32 mouse cellular contexts compared by ENCODE assay signal in genomic region chr2:84812676-84813075, GRCm38 (mm10). TPM values are rescaled to one million over a fixed set of nuclear protein-coding genes. Genes with fewer than 3 reads are reported as not detected.
DNase-seq lines count a peak whose midpoint lies in the region; ATAC-seq and TF ChIP-seq lines count a peak whose summit lies in the region.
"Had no signal": no experiment of that assay in that cellular context is flagged by ENCODE, and none has a peak within 500 bp of the region (broad histone marks: within the 10 kb centered on the region; RNA-seq: fewer than 3 reads in every experiment).

No protein-coding gene starts in this region.

- peaks cover 17% of the 10 kb centered on the region for H3K36me3 ChIP-seq in heart, embryonic 13.5 days
- H3K36me3 ChIP-seq in ES-Bruce4 (ENCODE audit: control insufficient read depth, insufficient read depth, low read length, poor library complexity, severe bottlenecking), result no peaks in the 10 kb centered on the region
- peaks cover 37% of the 10 kb centered on the region for H3K36me3 ChIP-seq in liver, embryonic 12.5 days
- H3K36me3 ChIP-seq in hindbrain, postnatal 0 days (ENCODE audit: insufficient read depth, low read length), result no peaks in the 10 kb centered on the region
- H3K36me3 ChIP-seq: embryonic facial prominence, embryonic 15.5 days; lung, embryonic 15.5 days; neural tube, embryonic 13.5 days had no signal

- peaks cover 27% of the 10 kb centered on the region for H3K4me1 ChIP-seq in heart, embryonic 13.5 days
- H3K4me1 ChIP-seq in ES-Bruce4 (ENCODE audit: control insufficient read depth, insufficient read depth, low read length), result peaks cover 5% of the 10 kb centered on the region
- peaks cover 5% of the 10 kb centered on the region for H3K4me1 ChIP-seq in bone marrow, adult 2 months (ENCODE audit: control insufficient read depth, insufficient read depth, low read length)
- peaks cover 64% of the 10 kb centered on the region for H3K4me1 ChIP-seq in liver, embryonic 12.5 days
- no peaks in the 10 kb centered on the region for H3K4me1 ChIP-seq in hindbrain, postnatal 0 days (ENCODE audit: insufficient read depth, low read length)
- H3K4me1 ChIP-seq: neural tube, embryonic 13.5 days had no signal

- 74% methylated on average over 6 of the region's 6 CpGs for WGBS in heart, embryonic 13.5 days
- WGBS in bone marrow, adult 2 months, result 85% methylated on average over 6 of the region's 6 CpGs
- 70% methylated on average over 6 of the region's 6 CpGs for WGBS in liver, embryonic 12.5 days (ENCODE audit: insufficient replicate concordance)
- 80% methylated on average over 6 of the region's 6 CpGs for WGBS in hindbrain, postnatal 0 days

- peak; percentile 2 for TF ChIP-seq CTCF in ES-Bruce4 (IDR thresholded peaks at IDR 0.05; ENCODE audit: low read depth, low read length)
- TF ChIP-seq CTCF in bone marrow, adult 2 months (IDR thresholded peaks at IDR 0.05; ENCODE audit: control insufficient read depth, insufficient read depth, low read length), result no peak
- TF ChIP-seq CTCF in hindbrain, postnatal 0 days (IDR thresholded peaks at IDR 0.05; ENCODE audit: low read depth), result no peak

- H3K27me3 ChIP-seq in heart, embryonic 13.5 days (replicated peaks), result no peaks in the 10 kb centered on the region
- H3K27me3 ChIP-seq in ES-Bruce4 (ENCODE audit: control insufficient read depth, insufficient read depth, low read length, poor library complexity, severe bottlenecking), result no peaks in the 10 kb centered on the region
- H3K27me3 ChIP-seq in liver, embryonic 12.5 days (replicated peaks), result peaks cover 26% of the 10 kb centered on the region
- no peaks in the 10 kb centered on the region for H3K27me3 ChIP-seq in hindbrain, postnatal 0 days (ENCODE audit: insufficient read depth, low read length)
- H3K27me3 ChIP-seq: embryonic facial prominence, embryonic 15.5 days; lung, embryonic 15.5 days; neural tube, embryonic 13.5 days had no signal

- H3K4me3 ChIP-seq in heart, embryonic 13.5 days, result no peak overlapping the region
- no peak overlapping the region for H3K4me3 ChIP-seq in ES-Bruce4 (ENCODE audit: low read depth, low read length)
- H3K4me3 ChIP-seq in bone marrow, adult 2 months (replicated peaks; ENCODE audit: control insufficient read depth, low read depth, low read length), result no peak overlapping the region
- peak overlapping the region; percentile 41 for H3K4me3 ChIP-seq in liver, embryonic 12.5 days
- no peak overlapping the region for H3K4me3 ChIP-seq in hindbrain, postnatal 0 days (ENCODE audit: low read length)
- H3K4me3 ChIP-seq: embryonic facial prominence, embryonic 15.5 days; left cerebral cortex, adult 2 months; lung, embryonic 15.5 days; megakaryocyte, embryonic 14.5 days; neural tube, embryonic 13.5 days had no signal

- H3K9me3 ChIP-seq in heart, embryonic 13.5 days, result no peaks in the 10 kb centered on the region
- no peaks in the 10 kb centered on the region for H3K9me3 ChIP-seq in ES-Bruce4 (replicated peaks; ENCODE audit: control insufficient read depth, insufficient read depth, low read length, poor library complexity, severe bottlenecking)
- H3K9me3 ChIP-seq in liver, embryonic 12.5 days (replicated peaks), result no peaks in the 10 kb centered on the region
- no peaks in the 10 kb centered on the region for H3K9me3 ChIP-seq in hindbrain, postnatal 0 days (ENCODE audit: low read length)
- H3K9me3 ChIP-seq: embryonic facial prominence, embryonic 15.5 days; lung, embryonic 15.5 days; neural tube, embryonic 13.5 days had no signal

- no peak overlapping the region; the same call in 1 of the 2 replicates for H3K9ac ChIP-seq in heart, embryonic 13.5 days
- H3K9ac ChIP-seq in ES-Bruce4 (ENCODE audit: low read depth, poor library complexity, severe bottlenecking), result no peak overlapping the region
- H3K9ac ChIP-seq in liver, embryonic 12.5 days, result peak overlapping the region; percentile 69
- H3K9ac ChIP-seq in hindbrain, postnatal 0 days (replicated peaks; ENCODE audit: low read length), result no peak overlapping the region
- H3K9ac ChIP-seq: embryonic facial prominence, embryonic 15.5 days; lung, embryonic 15.5 days; neural tube, embryonic 13.5 days had no signal

- H3K4me2 ChIP-seq in heart, embryonic 13.5 days, result peak overlapping the region; percentile 69
- H3K4me2 ChIP-seq in liver, embryonic 12.5 days, result peak overlapping the region; percentile 76
- H3K4me2 ChIP-seq in hindbrain, postnatal 0 days (ENCODE audit: low read depth, low read length), result no peak overlapping the region
- H3K4me2 ChIP-seq: embryonic facial prominence, embryonic 15.5 days; lung, embryonic 15.5 days; neural tube, embryonic 13.5 days had no signal

- no peak for TF ChIP-seq EP300 in ES-Bruce4 (IDR thresholded peaks at IDR 0.05; ENCODE audit: insufficient read depth, low read depth, low read length)

- peak overlapping the region; percentile 86 for H3K27ac ChIP-seq in heart, embryonic 13.5 days (replicated peaks)
- peak overlapping the region; percentile 11; the same call in 1 of the 2 replicates for H3K27ac ChIP-seq in ES-Bruce4 (ENCODE audit: insufficient read depth, low read length)
- peak overlapping the region; percentile 89 for H3K27ac ChIP-seq in bone marrow, adult 2 months (ENCODE audit: control insufficient read depth, insufficient read depth, low read depth, low read length, poor library complexity)
- peak overlapping the region; percentile 99 for H3K27ac ChIP-seq in liver, embryonic 12.5 days
- no peak overlapping the region for H3K27ac ChIP-seq in hindbrain, postnatal 0 days
- H3K27ac ChIP-seq: embryonic facial prominence, embryonic 15.5 days; left cerebral cortex, adult 2 months; lung, embryonic 15.5 days; neural tube, embryonic 13.5 days had no signal

- no peak for DNase-seq in heart, postnatal 14 days
- no peak for DNase-seq in neural tube, embryonic 10.5 days (ENCODE audit: extremely low spot score, low spot score)
- DNase-seq in hindbrain, postnatal 0 days (ENCODE audit: low spot score), result no peak
- no peak for DNase-seq in embryo, embryonic 11 days
- DNase-seq: adrenal gland, adult 8-10 months; B cell, adult 2 months; cerebellum, adult 8-10 months; cerebellum, postnatal 36 days; kidney, adult 18-20 months; lung, postnatal 36 days; midbrain, embryonic 14.5 days; right cerebral cortex, postnatal 4 days; thymus, postnatal 14 days had no signal

- TF ChIP-seq POLR2A in ES-Bruce4 (IDR thresholded peaks at IDR 0.05; ENCODE audit: insufficient read depth, low read length), result no peak
- no peak for TF ChIP-seq POLR2A in bone marrow, adult 2 months (IDR thresholded peaks at IDR 0.05; ENCODE audit: borderline replicate concordance, control insufficient read depth, low read depth, low read length)

- intact Hi-C loops in heart, postnatal 14 days (cut with DNase I), result no loop called here

- no peak for ATAC-seq in heart, embryonic 13.5 days (ENCODE audit: extremely low read depth, insufficient number of reproducible peaks, low FRiP score, low TSS enrichment)
- ATAC-seq in liver, embryonic 12.5 days, result no peak
- no peak for ATAC-seq in hindbrain, postnatal 0 days
- ATAC-seq: activated CD4-positive, CD25-positive, alpha-beta regulatory T cell, adult 4 months; inflammation-experienced regulatory T-cells, adult 6 months had no signal

RNA-seq across cellular contexts. Expression of gene Smtnl1, which starts 9.8 kb away (rescaled TPM):
- polyA plus RNA-seq in heart, embryonic 13.5 days (2015; fragmentation: Nextera tagmentation; extraction: Ambion mirVana), result 0.24 and 0.27 TPM in 2 replicates
- under 1 TPM in 1 of 2 experiments, not detected in 1; 0.14 TPM for total RNA-seq in heart, postnatal 14 days (2021)
- 2.6 and 2.8 TPM in 2 replicates for polyA plus RNA-seq in ES-Bruce4 (2011; ENCODE audit: insufficient read depth, insufficient read length, low read depth, missing spikeins)
- 0.85 TPM in 1 of 2 replicates, not detected in the other for polyA plus RNA-seq in bone marrow, adult 2 months (2011; ENCODE audit: insufficient read depth, insufficient read length, low replicate concordance, missing spikeins)
- 0.29 and 0.43 TPM in 2 replicates for polyA plus RNA-seq in liver, embryonic 12.5 days (2016; fragmentation: Nextera tagmentation; extraction: Ambion mirVana)
- total RNA-seq in hindbrain, postnatal 0 days (2014; rRNA removed), result 0.75 TPM in 1 of 2 replicates, not detected in the other
- not detected in 2 replicates for polyA plus RNA-seq in hindbrain, postnatal 0 days (2015; fragmentation: Nextera tagmentation; extraction: Ambion mirVana)
- total RNA-seq: adrenal gland, adult 8-10 months; granulocyte monocyte progenitor cell, adult 5-6 weeks; layer of hippocampus, postnatal 10 days; left cerebral cortex, adult 2 months; left cerebral cortex, postnatal 36 days had no signal
- polyA plus RNA-seq: activated CD4-positive, CD25-positive, alpha-beta regulatory T cell, adult 4 months; forebrain, embryonic 11.5 days; hindbrain, embryonic 11.5 days; inflammation-experienced regulatory T-cells, adult 6 months; large intestine, adult 2 months; midbrain, embryonic 14.5 days; neural tube, embryonic 13.5 days; stomach, embryonic 14.5 days had no signal

RNA-seq across cellular contexts. Expression of gene Ube2l6, which starts 14.0 kb away (rescaled TPM):
- polyA plus RNA-seq in heart, embryonic 13.5 days (2015; fragmentation: Nextera tagmentation; extraction: Ambion mirVana), result 92.5 and 114 TPM in 2 replicates
- total RNA-seq in heart, postnatal 14 days (2021), result 10 to 100 TPM; 67.6 to 87.8 TPM
- polyA plus RNA-seq in ES-Bruce4 (2011; ENCODE audit: insufficient read depth, insufficient read length, low read depth, missing spikeins), result 12.6 and 14.3 TPM in 2 replicates
- polyA plus RNA-seq in bone marrow, adult 2 months (2011; ENCODE audit: insufficient read depth, insufficient read length, low replicate concordance, missing spikeins), result 140 and 409 TPM in 2 replicates
- 293 and 321 TPM in 2 replicates for polyA plus RNA-seq in liver, embryonic 12.5 days (2016; fragmentation: Nextera tagmentation; extraction: Ambion mirVana)
- total RNA-seq in hindbrain, postnatal 0 days (2014; rRNA removed), result 12.8 and 22.6 TPM in 2 replicates
- polyA plus RNA-seq in hindbrain, postnatal 0 days (2015; fragmentation: Nextera tagmentation; extraction: Ambion mirVana), result 16.8 and 17.7 TPM in 2 replicates

RNA-seq across cellular contexts. Expression of gene Timm10, which starts 14.1 kb away (rescaled TPM):
- 72.3 and 89.1 TPM in 2 replicates for polyA plus RNA-seq in heart, embryonic 13.5 days (2015; fragmentation: Nextera tagmentation; extraction: Ambion mirVana)
- total RNA-seq in heart, postnatal 14 days (2021), result 100 to 1,000 TPM in 1 of 2 experiments, 10 to 100 TPM in 1; 78.1 to 101 TPM
- 40.8 and 47.3 TPM in 2 replicates for polyA plus RNA-seq in ES-Bruce4 (2011; ENCODE audit: insufficient read depth, insufficient read length, low read depth, missing spikeins)
- polyA plus RNA-seq in bone marrow, adult 2 months (2011; ENCODE audit: insufficient read depth, insufficient read length, low replicate concordance, missing spikeins), result 21.8 and 33.8 TPM in 2 replicates
- polyA plus RNA-seq in liver, embryonic 12.5 days (2016; fragmentation: Nextera tagmentation; extraction: Ambion mirVana), result 50.9 and 54.3 TPM in 2 replicates
- total RNA-seq in hindbrain, postnatal 0 days (2014; rRNA removed), result 44.5 and 57.3 TPM in 2 replicates
- 82.5 and 91.7 TPM in 2 replicates for polyA plus RNA-seq in hindbrain, postnatal 0 days (2015; fragmentation: Nextera tagmentation; extraction: Ambion mirVana)

RNA-seq across cellular contexts. Expression of gene Slc43a1, which starts 26.0 kb away (rescaled TPM):
- 16.1 and 17.1 TPM in 2 replicates for polyA plus RNA-seq in heart, embryonic 13.5 days (2015; fragmentation: Nextera tagmentation; extraction: Ambion mirVana)
- total RNA-seq in heart, postnatal 14 days (2021), result 1 to 10 TPM; 2.9 to 3.6 TPM
- 11.5 and 12.3 TPM in 2 replicates for polyA plus RNA-seq in ES-Bruce4 (2011; ENCODE audit: insufficient read depth, insufficient read length, low read depth, missing spikeins)
- polyA plus RNA-seq in bone marrow, adult 2 months (2011; ENCODE audit: insufficient read depth, insufficient read length, low replicate concordance, missing spikeins), result 142 and 195 TPM in 2 replicates
- 153 and 162 TPM in 2 replicates for polyA plus RNA-seq in liver, embryonic 12.5 days (2016; fragmentation: Nextera tagmentation; extraction: Ambion mirVana)
- 5.8 and 9.3 TPM in 2 replicates for total RNA-seq in hindbrain, postnatal 0 days (2014; rRNA removed)
- polyA plus RNA-seq in hindbrain, postnatal 0 days (2015; fragmentation: Nextera tagmentation; extraction: Ambion mirVana), result 1.3 and 1.5 TPM in 2 replicates

RNA-seq across cellular contexts. Expression of gene Serping1, which starts 37.4 kb away (rescaled TPM):
- polyA plus RNA-seq in heart, embryonic 13.5 days (2015; fragmentation: Nextera tagmentation; extraction: Ambion mirVana), result 38.8 and 40.2 TPM in 2 replicates
- 10 to 100 TPM; 58.8 to 72.1 TPM for total RNA-seq in heart, postnatal 14 days (2021)
- polyA plus RNA-seq in ES-Bruce4 (2011; ENCODE audit: insufficient read depth, insufficient read length, low read depth, missing spikeins), result 17.2 and 19.2 TPM in 2 replicates
- 29.0 and 29.7 TPM in 2 replicates for polyA plus RNA-seq in bone marrow, adult 2 months (2011; ENCODE audit: insufficient read depth, insufficient read length, low replicate concordance, missing spikeins)
- 30.8 and 32.3 TPM in 2 replicates for polyA plus RNA-seq in liver, embryonic 12.5 days (2016; fragmentation: Nextera tagmentation; extraction: Ambion mirVana)
- 28.5 and 36.5 TPM in 2 replicates for total RNA-seq in hindbrain, postnatal 0 days (2014; rRNA removed)
- polyA plus RNA-seq in hindbrain, postnatal 0 days (2015; fragmentation: Nextera tagmentation; extraction: Ambion mirVana), result 40.9 and 46.5 TPM in 2 replicates
- total RNA-seq: CH12.LX; granulocyte monocyte progenitor cell, adult 5-6 weeks had no signal
- polyA plus RNA-seq: activated CD4-positive, CD25-positive, alpha-beta regulatory T cell, adult 4 months had no signal
